Mouse (Mus musculus) heart, embryonic 12.5 days (tissue): ENCODE data around the gene Scd1. TPM values are rescaled to one million over a fixed set of nuclear protein-coding genes. Genes with fewer than 3 reads are reported as not detected.

Experiments used
- ATAC-seq: fragments of 200-750 bp; cut with Nextera tagmentation; 2 replicates; pipeline ENCODE4 v1.8.0; 2017; ENCODE audit warnings: moderate TSS enrichment, moderate library complexity; ENCODE audit not compliant: insufficient number of reproducible peaks, low FRiP score
- H3K27ac ChIP-seq: fragments of 300-500 bp; sonication (generic); 2 replicates; pipeline ENCODE4 v1.5.1; 2016; ENCODE audit warnings: mild to moderate bottlenecking, moderate library complexity; ENCODE audit not compliant: poor library complexity, severe bottlenecking
- H3K27me3 ChIP-seq: fragments of 300-500 bp; sonication (generic); replicated peaks from 2 replicates; pipeline ENCODE4 v1.6.1; 2016; ENCODE audit warnings: mild to moderate bottlenecking, moderate library complexity
- H3K36me3 ChIP-seq: fragments of 300-500 bp; sonication (generic); 2 replicates; pipeline ENCODE4 v1.6.1; 2016; ENCODE audit warnings: mild to moderate bottlenecking, moderate library complexity
- H3K4me1 ChIP-seq: fragments of 300-500 bp; sonication (generic); replicated peaks from 2 replicates; pipeline ENCODE4 v1.6.1; 2016; ENCODE audit warnings: mild to moderate bottlenecking
- H3K4me2 ChIP-seq: fragments of 300-500 bp; sonication (generic); 2 replicates; pipeline ENCODE4 v1.6.1; 2016; ENCODE audit warnings: mild to moderate bottlenecking, moderate library complexity
- H3K4me3 ChIP-seq: fragments of 300-500 bp; sonication (generic); 2 replicates; pipeline ENCODE4 v1.5.1; 2016; ENCODE audit warnings: mild to moderate bottlenecking
- H3K9ac ChIP-seq: fragments of 300-500 bp; sonication (generic); 2 replicates; pipeline ENCODE4 v1.6.1; 2016; ENCODE audit warnings: mild to moderate bottlenecking, moderate library complexity
- H3K9me3 ChIP-seq: fragments of 300-500 bp; sonication (generic); replicated peaks from 2 replicates; pipeline ENCODE4 v1.6.1; 2016; ENCODE audit warnings: mild to moderate bottlenecking, moderate library complexity
- WGBS: fragments of 180-500 bp; shearing (Covaris S2); methylation state at CpG from one replicate; pipeline ENCODE4 v1.1.7; 2016; 5-methylcytosine and 5-hydroxymethylcytosine counted together
- polyA plus RNA-seq: library from polyadenylated mRNA; unstranded; fragments of >200 nt; fragmentation: Nextera tagmentation; extraction: Ambion mirVana; gene quantifications from 2 replicates; pipeline ENCODE4 v1.2.1, GENCODE M21; 2016

Gene Scd1
- polyA plus RNA-seq, 1 experiment from 2014 or later: 1.1 TPM

GRCm38 (mm10) chr19:44364029-44364428 lies 43.6 kb downstream of the Scd1 start:
- Histone ChIP-seq H3K9me3 (no peaks in the 10 kb centered on the region), H3K4me1 (no peaks in the 10 kb centered on the region), H3K27ac (no peak overlapping the region), H3K36me3 (no peaks in the 10 kb centered on the region), H3K4me3 (no peak overlapping the region), H3K4me2 (no peak overlapping the region), H3K27me3 (no peaks in the 10 kb centered on the region), H3K9ac (no peak overlapping the region)
- 74% methylated on average over 8 of the region's 8 CpGs for WGBS
- no peak for ATAC-seq

- Histone ChIP-seq H3K4me1 (no peaks in the 10 kb centered on the region), H3K9me3 (no peaks in the 10 kb centered on the region), H3K27ac (no peak overlapping the region), H3K4me3 (no peak overlapping the region), H3K9ac (no peak overlapping the region), H3K27me3 (no peaks in the 10 kb centered on the region), H3K4me2 (no peak overlapping the region; the same call in 1 of the 2 replicates), H3K36me3 (no peaks in the 10 kb centered on the region)
- 24% methylated on average over 13 of the region's 13 CpGs for WGBS
- no peak; the same call in 1 of the 2 replicates for ATAC-seq
These were observed 44.1 kb downstream of the Scd1 start for GRCm38 (mm10) chr19:44363529-44363928.

GRCm38 (mm10) chr19:44358700-44359099 lies 49.0 kb downstream of the Scd1 start:
- Histone ChIP-seq H3K4me2 (no peak overlapping the region), H3K4me1 (no peaks in the 10 kb centered on the region), H3K27me3 (no peaks in the 10 kb centered on the region), H3K9ac (no peak overlapping the region), H3K4me3 (no peak overlapping the region), H3K27ac (no peak overlapping the region), H3K36me3 (no peaks in the 10 kb centered on the region), H3K9me3 (no peaks in the 10 kb centered on the region)
- WGBS: 64% methylated on average over 8 of the region's 8 CpGs
- ATAC-seq: no peak

- ATAC-seq: no peak
- Histone ChIP-seq H3K27me3 (no peaks in the 10 kb centered on the region), H3K4me3 (no peak overlapping the region), H3K9me3 (0 out of 2 replicates have a peak, but pooled peaks cover 5% of the 10 kb centered on the region), H3K4me2 (no peak overlapping the region), H3K9ac (no peak overlapping the region), H3K27ac (no peak overlapping the region), H3K4me1 (no peaks in the 10 kb centered on the region), H3K36me3 (no peaks in the 10 kb centered on the region)
- 70% methylated on average over 7 of the region's 7 CpGs for WGBS
These were observed 55.9 kb downstream of the Scd1 start for GRCm38 (mm10) chr19:44351756-44352155.

GRCm38 (mm10) chr19:44349689-44350088 lies 58.0 kb downstream of the Scd1 start:
- Histone ChIP-seq H3K27me3 (no peaks in the 10 kb centered on the region), H3K4me3 (no peak overlapping the region), H3K4me2 (no peak overlapping the region), H3K27ac (no peak overlapping the region), H3K9ac (no peak overlapping the region), H3K4me1 (no peaks in the 10 kb centered on the region), H3K9me3 (0 out of 2 replicates have a peak, but pooled peaks cover 8% of the 10 kb centered on the region), H3K36me3 (no peaks in the 10 kb centered on the region)
- WGBS: 86% methylated on average over 8 of the region's 8 CpGs
- no peak for ATAC-seq

Other genes starting within 250 kb of the Scd1 start
- gene Pkd2l1, start 215.4 kb downstream of the Scd1 start, polyA plus RNA-seq: not detected in 2 replicates
- gene Scd3, start 204.6 kb downstream of the Scd1 start, polyA plus RNA-seq: not detected in 2 replicates
- 216 and 231 TPM in 2 replicates for gene Scd2, start 114.2 kb downstream of the Scd1 start, polyA plus RNA-seq
- gene Scd4, start 74.8 kb downstream of the Scd1 start, polyA plus RNA-seq: 0.29 and 0.42 TPM in 2 replicates
- not detected in 2 replicates for gene Wnt8b, start 85.6 kb upstream of the Scd1 start, polyA plus RNA-seq
- 1.5 and 2.1 TPM in 2 replicates for gene Sec31b, start 138.0 kb upstream of the Scd1 start, polyA plus RNA-seq
- not detected in 2 replicates for gene Gm20538, start 145.0 kb upstream of the Scd1 start, polyA plus RNA-seq
- 824 and 832 TPM in 2 replicates for gene Ndufb8, start 147.6 kb upstream of the Scd1 start, polyA plus RNA-seq
- gene Hif1an, start 155.0 kb upstream of the Scd1 start, polyA plus RNA-seq: 40.8 TPM in 2 replicates